Mouse (Mus musculus) ES-E14 (cell line): ENCODE data around the gene Bicdl1.

Source experiments
- CHD2 ChIP-seq: IDR thresholded peaks from 2 replicates; pipeline ENCODE4 v1.6.1; 2014; ENCODE audit warnings: mild to moderate bottlenecking, low read depth, low read length, inconsistent platforms
- HCFC1 ChIP-seq: IDR thresholded peaks from 2 replicates; pipeline ENCODE4 v1.6.1; 2012; ENCODE audit warnings: low read length, inconsistent platforms, borderline replicate concordance; ENCODE audit not compliant: insufficient read depth
- ZNF384 ChIP-seq: IDR thresholded peaks from 2 replicates; pipeline ENCODE4 v1.6.1; 2012; ENCODE audit warnings: low read depth, low read length, inconsistent platforms

- TF ChIP-seq ZNF384 (no peak), CHD2 (no peak), HCFC1 (no peak)
These were observed 14.3 kb downstream of the Bicdl1 start for GRCm38 (mm10) chr5:115717106-115717505.
